Mouse (Mus musculus) layer of hippocampus, postnatal 14 days (tissue): ENCODE measurements around the gene Evi2a. TPM values are rescaled to one million over a fixed set of nuclear protein-coding genes. Genes with fewer than 3 reads are reported as not detected.
A peak's percentile ranks its signal among the peaks of the same experiment; 100 is the strongest.

ENCODE experiments used
- DNase-seq, 2 experiments: peaks; one replicate each; pipeline ENCODE4 v3.0.0; 2021 to 2022; ENCODE audit warnings: low spot score in 2 of 2, mixed read lengths in 1 of 2
- total RNA-seq, 2 experiments: library from RNA; stranded (reverse); gene quantifications; 2 replicates each; pipeline ENCODE4 v1.2.3; 2021

Evi2a gene
- total RNA-seq, 2 experiments from 2014 or later = 7.4 to 8.7 TPM

- DNase-seq = peak in 1 of 2 experiments; percentile 8
These were observed 3.2 kb downstream of the Evi2a start for GRCm38 (mm10) chr11:79527015-79527738.

GRCm38 (mm10) chr11:79526549-79526948 lies 3.9 kb downstream of the Evi2a start:
- no peak for DNase-seq

DNA sequence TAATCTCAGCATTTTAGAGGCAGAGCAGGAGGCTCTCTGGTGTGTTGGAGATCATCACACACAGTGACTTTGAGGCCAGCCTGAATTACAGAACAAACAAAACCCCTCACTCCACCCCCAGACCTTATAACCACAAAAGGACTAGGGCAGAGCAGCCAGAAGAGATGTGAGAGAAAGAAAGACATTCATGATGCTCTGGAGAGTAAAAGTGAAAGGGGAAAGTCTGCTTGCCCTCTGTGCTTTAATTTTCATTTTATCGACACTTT lies 6.2 kb downstream of the Evi2a start:
- DNase-seq = no peak

DNA sequence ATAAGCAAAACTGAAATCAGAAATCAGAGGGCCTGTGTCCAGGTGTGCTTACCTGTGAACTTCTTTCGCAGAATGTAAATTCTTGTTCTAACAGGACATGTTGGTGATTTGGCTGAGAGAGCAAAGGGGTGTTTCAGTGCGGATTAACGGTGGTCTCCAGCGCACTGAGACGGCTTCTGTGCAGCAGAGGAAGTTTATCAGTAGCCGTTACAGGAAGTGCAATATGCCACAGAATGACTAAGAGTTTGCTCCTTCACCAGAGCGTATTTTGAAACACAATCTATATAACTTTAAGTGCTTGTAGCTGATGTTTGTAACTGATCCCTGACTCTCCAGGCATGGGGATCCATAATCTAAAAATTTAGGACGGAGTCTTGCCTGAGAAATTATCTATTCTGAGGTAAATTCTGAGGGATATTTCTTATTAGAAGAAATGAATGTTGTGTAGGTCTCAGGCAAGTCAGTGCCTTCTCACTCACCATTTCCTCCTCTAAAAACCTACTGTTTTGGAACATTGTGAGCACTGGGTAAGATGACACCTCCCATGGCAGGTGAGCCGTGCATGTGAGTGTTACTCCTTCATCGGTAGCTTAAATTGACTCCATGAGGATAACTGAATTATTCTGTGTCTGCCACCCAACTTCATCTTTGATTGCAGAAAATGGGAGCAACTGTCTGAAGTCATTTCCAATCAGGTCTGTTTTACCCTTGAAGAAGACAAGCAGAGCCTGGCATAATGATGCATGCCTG lies 6.7 kb downstream of the Evi2a start, which contains the start of gene Evi2b:
Gene Evi2b, minus strand, starts transcription at position 203 of the 750 bp plus-strand sequence.
- no peak for DNase-seq

DNA sequence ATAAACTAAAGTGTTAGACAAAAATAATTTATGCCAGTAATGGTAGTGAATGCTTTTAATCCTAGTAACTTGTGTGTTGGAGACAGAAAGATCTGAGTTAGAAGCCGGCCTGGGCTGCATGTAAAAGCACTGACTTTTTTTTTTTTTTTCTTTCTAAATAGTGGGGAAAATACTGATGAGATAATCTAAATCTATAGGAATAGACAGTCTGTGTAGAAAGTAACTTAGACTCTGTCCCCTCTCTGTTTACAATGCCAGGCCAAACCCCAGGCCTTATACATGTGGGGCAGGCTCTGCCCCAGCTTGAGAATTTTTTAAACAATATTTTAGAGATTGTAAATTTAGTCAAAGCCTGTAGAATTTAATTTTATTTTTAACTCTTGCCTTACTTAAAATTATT lies 7.5 kb downstream of the Evi2a start:
- no peak for DNase-seq

DNA sequence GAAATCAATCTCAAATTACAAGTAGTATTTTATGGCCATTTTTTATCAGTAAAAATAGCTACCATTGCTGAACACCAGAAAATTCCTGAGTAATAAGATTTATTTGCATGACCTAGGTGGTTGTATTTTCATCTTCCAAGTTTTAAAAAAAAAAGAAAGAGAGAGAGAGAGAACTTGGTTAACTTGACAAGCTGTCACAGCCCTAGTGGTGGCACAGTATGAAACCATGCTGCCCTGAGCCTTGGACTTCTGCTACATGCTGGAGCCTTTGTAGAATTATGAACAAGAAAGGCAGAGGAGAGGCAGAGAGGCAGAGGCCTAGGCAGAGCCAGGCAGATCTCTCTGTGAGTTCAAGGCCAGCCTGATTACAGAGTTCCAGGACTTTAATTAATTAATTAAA lies 8.5 kb downstream of the Evi2a start:
- no peak for DNase-seq

DNA sequence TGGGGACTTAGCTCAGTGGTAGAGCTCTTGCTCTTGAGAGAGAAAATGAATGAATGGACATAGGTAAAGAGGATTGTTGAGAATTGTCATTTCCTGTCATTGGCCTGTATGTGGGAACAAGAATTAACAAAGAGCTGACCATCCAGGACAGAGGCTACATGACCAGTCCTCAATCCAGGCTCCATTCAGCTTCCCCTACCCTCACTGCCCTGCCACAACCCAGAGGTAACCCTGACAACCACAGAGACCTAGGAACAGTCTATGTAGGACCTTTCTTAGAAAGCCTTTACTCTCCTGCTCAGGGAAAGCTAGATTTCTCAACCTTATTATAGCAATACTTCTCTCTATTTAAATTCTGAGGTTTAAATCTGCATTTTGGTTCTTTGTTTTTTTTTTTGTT lies 9.6 kb downstream of the Evi2a start:
- DNase-seq = no peak

- DNase-seq = no peak
These were observed 10.5 kb downstream of the Evi2a start for GRCm38 (mm10) chr11:79519878-79520291.

GRCm38 (mm10) chr11:79519299-79519698 lies 11.1 kb downstream of the Evi2a start:
- no peak for DNase-seq

DNA sequence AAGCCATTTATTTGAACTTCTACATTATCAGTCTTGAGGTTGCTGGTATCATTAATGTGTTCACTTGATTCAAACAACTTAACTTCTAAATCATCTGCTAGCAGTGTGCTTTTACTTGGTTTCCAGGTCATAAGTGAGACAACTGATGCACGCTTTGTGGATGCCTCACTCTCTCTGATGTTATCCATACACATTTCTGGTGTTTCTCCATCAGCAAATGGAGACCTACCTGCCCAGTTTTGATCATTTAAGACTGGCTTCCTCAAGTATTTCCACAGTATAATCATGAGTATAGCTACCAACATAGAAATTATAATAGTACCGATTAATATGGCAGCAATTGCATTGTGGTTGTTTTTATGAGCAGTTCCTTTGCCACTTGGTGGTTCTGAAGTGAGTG lies 14.6 kb downstream of the Evi2a start:
- no peak for DNase-seq

DNA sequence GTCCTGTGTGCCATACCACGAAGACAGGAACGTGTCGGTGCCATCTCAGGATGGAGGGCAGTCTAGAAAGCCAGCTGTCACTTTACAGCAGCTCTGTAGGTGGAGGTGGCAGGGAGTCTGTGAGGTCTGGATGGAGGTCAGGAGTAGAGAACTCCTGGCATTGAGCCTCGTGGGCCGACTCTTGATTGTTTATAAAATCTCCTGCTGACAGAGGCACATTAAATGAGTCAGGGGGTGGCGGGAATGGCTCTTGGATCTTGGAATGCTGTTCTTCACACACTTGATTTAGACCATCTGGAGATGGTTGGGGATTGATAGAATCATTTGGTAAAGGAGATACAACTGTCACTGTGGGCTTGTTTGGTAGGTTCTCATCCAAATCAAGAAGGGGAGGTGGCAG lies 15.1 kb downstream of the Evi2a start:
- no peak for DNase-seq

DNA sequence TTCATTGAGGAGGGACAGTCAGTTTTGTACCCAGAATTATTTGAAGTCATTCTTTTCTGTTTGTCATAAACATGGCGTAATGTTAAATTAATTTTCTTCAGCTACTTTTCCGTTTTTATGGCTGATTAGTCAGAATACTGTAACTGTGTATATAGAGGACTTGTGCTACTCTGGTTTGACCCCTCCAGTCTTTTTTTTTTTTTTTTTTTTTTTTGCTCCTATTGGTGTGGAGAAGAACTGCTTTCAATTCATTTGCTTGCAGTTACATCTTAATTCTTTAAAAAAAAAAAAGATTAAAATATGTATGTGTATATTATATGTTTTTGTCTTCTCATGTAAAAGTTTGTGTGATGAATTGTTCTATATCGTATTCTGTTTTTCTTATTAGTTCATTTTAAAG lies 18.4 kb downstream of the Evi2a start:
- DNase-seq = no peak

GRCm38 (mm10) chr11:79504506-79504905 lies 25.9 kb downstream of the Evi2a start:
- no peak for DNase-seq

GRCm38 (mm10) chr11:79503845-79504244 lies 26.6 kb downstream of the Evi2a start, which contains the start of gene Omg:
Gene Omg, minus strand, starts transcription at chr11:79504084.
- DNase-seq = peak; percentile 41 to 74

- DNase-seq = peak in 1 of 2 experiments; percentile 49
These were observed 27.5 kb downstream of the Evi2a start for GRCm38 (mm10) chr11:79502917-79503316.

DNA sequence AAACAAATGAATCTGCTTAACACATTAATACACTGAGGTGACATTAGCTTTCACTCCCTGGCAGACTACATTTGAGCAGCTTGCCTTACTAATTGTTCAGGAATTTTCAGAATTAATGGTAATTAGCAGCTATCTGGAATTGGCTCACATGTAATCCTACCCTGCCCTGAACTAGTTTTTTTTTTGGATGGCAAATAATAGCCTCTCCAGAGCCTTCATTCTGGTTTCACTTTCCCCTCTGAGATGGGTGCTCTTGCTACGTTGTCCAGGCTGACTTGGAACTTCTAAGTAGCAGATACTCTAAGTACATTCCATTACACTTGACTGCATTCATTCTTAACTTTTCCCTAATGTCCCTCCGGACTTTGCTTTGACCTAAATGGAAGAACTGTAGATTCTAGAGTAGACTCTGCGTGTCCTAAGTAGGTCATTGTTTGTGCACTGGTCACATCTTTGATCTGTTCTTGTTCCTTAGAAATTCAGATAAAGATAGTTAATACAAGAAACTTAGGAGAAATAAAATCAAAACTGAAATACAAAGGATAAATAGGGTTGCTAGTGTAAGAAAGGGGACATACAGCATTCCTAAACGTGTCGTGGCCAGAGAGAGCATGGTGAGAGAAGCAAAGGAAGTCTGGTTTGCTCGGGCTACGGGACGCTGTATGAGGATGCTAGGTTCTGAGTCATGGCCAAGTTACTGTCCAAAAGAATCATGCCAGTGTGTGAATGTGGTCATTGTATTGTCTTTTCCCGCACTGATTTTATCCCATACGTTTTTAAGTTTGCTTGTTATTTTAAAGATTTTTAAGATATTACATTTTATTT lies 35.2 kb downstream of the Evi2a start:
- peak in 1 of 2 experiments; percentile 70 for DNase-seq

DNA sequence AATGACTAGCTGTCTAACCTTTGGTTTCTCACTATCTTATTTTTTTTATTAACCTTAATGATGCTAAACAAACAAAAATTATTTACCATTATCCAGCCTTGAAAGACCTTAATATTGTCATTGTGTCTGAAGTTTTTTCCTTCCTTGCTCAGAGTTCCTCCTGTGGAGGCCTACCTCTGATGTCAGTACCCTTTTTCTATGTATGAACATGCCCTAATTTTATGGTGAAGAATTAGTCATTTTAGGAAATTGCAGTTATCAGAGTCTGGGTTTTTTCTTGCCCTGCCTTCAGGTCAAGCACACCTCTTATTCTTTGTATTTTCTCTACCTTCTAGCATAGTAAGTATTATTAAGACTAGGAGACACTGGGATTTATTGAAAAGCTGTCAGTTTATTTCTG lies 45.7 kb downstream of the Evi2a start:
- no peak for DNase-seq

DNA sequence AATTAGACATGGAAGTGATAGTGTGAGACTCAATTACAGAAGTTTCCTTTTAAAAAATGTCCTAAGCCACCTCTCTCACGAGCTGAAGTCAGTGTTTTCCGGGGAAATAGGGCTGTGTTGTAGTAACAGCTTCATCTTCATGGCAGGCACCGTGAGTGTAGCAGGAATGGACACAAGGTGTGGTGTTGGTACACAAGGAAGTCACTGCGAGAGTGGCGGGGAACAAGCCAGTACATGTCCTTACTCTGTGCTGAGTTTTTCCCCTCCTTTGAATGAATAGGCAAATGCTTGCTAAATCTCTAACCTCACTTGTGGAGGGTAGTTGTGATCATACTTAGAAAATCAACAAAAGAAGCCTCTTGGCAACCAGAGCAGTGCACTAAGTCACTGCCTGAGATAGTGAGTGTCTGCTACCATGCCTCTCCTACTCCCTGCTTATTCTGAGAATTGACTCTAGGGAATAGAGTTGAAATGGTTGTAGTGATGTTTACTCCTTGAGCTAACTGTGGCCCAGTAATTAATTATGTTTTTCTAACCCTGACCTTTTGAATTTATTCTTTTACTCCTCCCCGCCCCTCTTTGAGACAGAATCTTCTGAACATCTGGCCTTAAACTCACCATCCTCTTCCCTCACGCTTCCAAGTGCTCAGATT lies 46.4 kb downstream of the Evi2a start:
- DNase-seq = no peak

GRCm38 (mm10) chr11:79483392-79483791 lies 47.0 kb downstream of the Evi2a start:
- DNase-seq = no peak
